Mouse (Mus musculus) lung, embryonic 14.5 days (tissue): ENCODE results near the gene Gm10644. TPM values are rescaled to one million over a fixed set of nuclear protein-coding genes. Genes with fewer than 3 reads are reported as not detected.

Source experiments
- ATAC-seq: fragments of 200-750 bp; cut with Nextera tagmentation; 2 replicates; pipeline ENCODE4 v1.8.0; 2017; ENCODE audit warnings: mild to moderate bottlenecking, moderate TSS enrichment, moderate library complexity; ENCODE audit not compliant: insufficient read depth
- DNase-seq: peaks from one replicate; pipeline ENCODE4 v3.0.0-alpha.2; 2015
- H3K27ac ChIP-seq: fragments of 300-500 bp; sonication (generic); 2 replicates; pipeline ENCODE4 v1.5.1; 2014; ENCODE audit warnings: low read depth, mild to moderate bottlenecking, moderate library complexity
- H3K27me3 ChIP-seq: fragments of 300-500 bp; sonication (generic); 2 replicates; pipeline ENCODE4 v1.6.1; 2014; ENCODE audit warnings: low read length, control low read depth; ENCODE audit not compliant: insufficient read depth
- H3K36me3 ChIP-seq: fragments of 300-500 bp; sonication (generic); 2 replicates; pipeline ENCODE4 v1.6.1; 2014; ENCODE audit warnings: control low read depth; ENCODE audit not compliant: insufficient read depth
- H3K4me1 ChIP-seq: fragments of 300-500 bp; sonication (generic); 2 replicates; pipeline ENCODE4 v1.6.1; 2014; ENCODE audit warnings: antibody characterized with exemption, control low read depth; ENCODE audit not compliant: insufficient read depth
- H3K4me2 ChIP-seq: fragments of 300-500 bp; sonication (generic); 2 replicates; pipeline ENCODE4 v1.6.1; 2014; ENCODE audit warnings: mild to moderate bottlenecking
- H3K4me3 ChIP-seq: fragments of 300-500 bp; sonication (generic); 2 replicates; pipeline ENCODE4 v1.5.1; 2014; ENCODE audit warnings: low read depth, low read length
- H3K9ac ChIP-seq: fragments of 300-500 bp; sonication (generic); 2 replicates; pipeline ENCODE4 v1.6.1; 2014
- H3K9me3 ChIP-seq: fragments of 300-500 bp; sonication (generic); 2 replicates; pipeline ENCODE4 v1.6.1; 2016; ENCODE audit warnings: low read depth, low read length, control low read depth
- CTCF ChIP-seq: IDR thresholded peaks from 2 replicates; pipeline ENCODE4 v1.5.1; 2016; ENCODE audit warnings: antibody characterized with exemption, low read depth
- WGBS: fragments of 180-500 bp; shearing (Covaris S2); extraction: QIAGEN DNeasy Blood & Tissue Kit; methylation state at CpG from one replicate; pipeline ENCODE4 v1.1.7; 2014; 5-methylcytosine and 5-hydroxymethylcytosine counted together
- polyA plus RNA-seq: library from polyadenylated mRNA; unstranded; fragments of >200 nt; fragmentation: Nextera tagmentation; extraction: Ambion mirVana; gene quantifications from 2 replicates; pipeline ENCODE4 v1.2.1, GENCODE M21; 2014

Gene Gm10644
- 0.50 and 0.64 TPM in 2 replicates for polyA plus RNA-seq

- peak; percentile 100 for ATAC-seq
- Histone ChIP-seq H3K4me3 (peak within 1 kb of the TSS; percentile 73), H3K9me3 (no peaks in the 10 kb centered on the region), H3K4me2 (peak within 1 kb of the TSS; percentile 92), H3K9ac (peak within 1 kb of the TSS; percentile 58), H3K27ac (0 out of 2 replicates have a peak within 1 kb of the TSS, but pooled peaks have one; percentile 12), H3K4me1 (peaks cover 9% of the 10 kb centered on the region), H3K27me3 (no peaks in the 10 kb centered on the region), H3K36me3 (0 out of 2 replicates have a peak, but pooled peaks cover under 1% of the 10 kb centered on the region)
- TF ChIP-seq CTCF = peak; percentile 91
- WGBS = under 1% methylated on average over 75 of the region's 75 CpGs
- DNase-seq = peak; percentile 100
Observed at GRCm38 (mm10) chr8:83955106-83955957, at the start of gene Gm10644, which contains the start of gene Asf1b. TSS of gene Gm10644 (minus strand) at chr8:83955205. TSS of gene Asf1b (plus strand) at chr8:83955507.

DNA sequence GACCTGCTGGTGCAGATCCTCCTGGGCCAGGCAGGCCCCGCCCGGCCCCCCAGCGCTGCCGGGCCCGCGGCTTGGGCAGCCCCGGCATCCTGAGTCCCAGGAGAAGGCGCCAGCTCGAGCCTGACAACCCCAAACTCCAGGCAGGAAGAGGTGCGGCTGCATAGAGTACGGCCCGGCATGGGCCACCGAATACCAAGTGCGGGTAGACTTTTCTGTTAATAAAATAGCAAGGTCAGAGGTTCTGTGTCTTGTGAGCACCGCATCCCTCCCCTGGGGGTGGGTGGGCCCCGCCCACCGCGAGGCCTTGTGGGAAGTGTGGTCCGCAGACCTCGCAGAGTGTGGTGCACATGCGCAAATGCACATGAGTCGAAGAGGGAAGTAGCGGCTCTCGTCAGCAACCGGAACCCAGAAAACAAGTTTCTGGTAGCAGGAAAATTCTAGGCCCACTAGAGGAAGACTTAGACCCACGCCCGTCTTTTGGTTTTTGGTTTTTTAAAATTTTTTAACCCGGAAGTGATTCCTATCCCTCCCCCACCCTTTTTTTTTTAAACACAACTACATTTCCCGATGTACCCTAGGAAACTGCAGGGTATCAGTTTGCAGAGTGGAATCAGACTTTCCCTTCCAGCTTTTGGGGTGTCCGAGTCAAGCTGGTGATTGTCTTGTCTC, 49.7 kb upstream of the Gm10644 start:
- Histone ChIP-seq H3K4me3 (peak overlapping the region; percentile 45), H3K9ac (peak overlapping the region; percentile 58), H3K27ac (peak overlapping the region; percentile 86), H3K4me1 (no peaks in the 10 kb centered on the region), H3K9me3 (no peaks in the 10 kb centered on the region), H3K27me3 (0 out of 2 replicates have a peak, but pooled peaks cover 3% of the 10 kb centered on the region), H3K36me3 (peaks cover 26% of the 10 kb centered on the region), H3K4me2 (peak overlapping the region; percentile 75)
- DNase-seq (peak; percentile 98), ATAC-seq (peak; percentile 80)
- under 1% methylated on average over 30 of the region's 30 CpGs for WGBS
- TF ChIP-seq CTCF = no peak

DNA sequence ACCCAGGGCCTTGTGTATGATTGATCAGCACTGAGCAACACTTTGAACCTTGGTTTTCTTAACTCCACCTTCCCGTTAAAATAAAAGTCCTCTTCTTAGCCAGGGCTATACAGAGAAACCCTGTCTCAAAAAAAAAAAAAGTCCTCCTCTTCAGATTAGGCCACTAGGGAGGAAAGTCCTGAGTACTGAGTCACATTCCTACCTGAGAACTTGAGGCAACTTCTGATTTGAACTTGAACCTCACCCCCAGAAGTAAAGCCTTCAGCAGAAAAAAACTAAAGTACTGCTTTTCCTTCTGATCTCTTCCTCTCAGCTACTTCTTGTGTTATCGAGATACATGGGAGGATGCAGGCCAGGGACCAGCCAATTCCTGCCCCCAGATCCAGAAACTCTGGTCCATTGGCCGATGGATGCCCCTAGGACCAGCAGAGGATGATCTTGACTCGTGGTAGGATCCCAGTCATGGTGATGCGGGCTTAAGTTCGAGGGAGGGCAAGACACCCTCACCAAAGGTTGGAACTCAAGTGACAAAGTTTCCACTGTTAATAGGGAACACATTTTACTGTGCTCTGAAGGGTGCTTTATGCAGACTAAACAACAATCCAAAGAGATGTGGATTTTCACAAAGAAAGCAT, 48.7 kb upstream of the Gm10644 start:
- Histone ChIP-seq H3K4me3 (peak overlapping the region; percentile 45), H3K27ac (0 out of 2 replicates have a peak overlapping the region, but pooled peaks have one; percentile 10), H3K9me3 (no peaks in the 10 kb centered on the region), H3K36me3 (peaks cover 34% of the 10 kb centered on the region), H3K4me1 (peaks cover 6% of the 10 kb centered on the region; the same call in 1 of the 2 replicates), H3K4me2 (peak overlapping the region; percentile 75), H3K9ac (peak overlapping the region; percentile 58; the same call in 1 of the 2 replicates), H3K27me3 (0 out of 2 replicates have a peak, but pooled peaks cover 3% of the 10 kb centered on the region)
- ATAC-seq = no peak
- no peak for DNase-seq
- no peak for TF ChIP-seq CTCF
- WGBS = 65% methylated on average over 6 of the region's 6 CpGs

DNA sequence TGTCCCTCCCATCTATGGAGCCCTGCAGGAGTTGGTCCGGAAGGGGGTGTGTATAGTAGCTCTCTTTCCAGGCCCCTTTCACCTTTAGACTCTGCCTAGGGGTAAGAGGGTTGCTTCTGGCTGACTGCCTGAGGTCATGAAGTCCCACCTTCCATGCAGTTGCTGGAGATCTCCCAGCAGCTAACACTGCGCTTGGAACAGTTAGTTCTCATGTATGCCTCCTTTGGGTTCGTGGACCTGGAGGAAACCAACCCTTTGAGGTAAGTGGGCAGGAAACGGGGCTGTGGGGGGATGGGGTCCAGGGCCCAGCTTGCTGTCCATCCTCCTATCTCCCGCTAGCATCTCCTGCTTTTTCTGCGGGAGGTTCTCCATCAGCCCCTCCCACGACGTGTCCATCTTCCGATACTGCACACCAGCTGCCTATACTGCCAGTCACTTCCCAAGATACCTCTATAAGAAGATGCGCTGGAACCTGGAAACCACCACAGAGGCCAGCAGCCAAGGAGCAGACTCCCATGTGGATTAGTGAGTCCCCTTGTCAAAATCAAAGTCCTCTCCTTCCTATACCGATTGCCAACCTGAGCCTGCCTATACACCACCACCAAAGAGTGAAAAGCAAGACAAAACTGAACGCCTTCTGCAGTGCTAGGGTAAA, 48.1 kb upstream of the Gm10644 start:
- Histone ChIP-seq H3K27me3 (0 out of 2 replicates have a peak, but pooled peaks cover 3% of the 10 kb centered on the region), H3K4me2 (no peak overlapping the region), H3K36me3 (peaks cover 34% of the 10 kb centered on the region), H3K9ac (no peak overlapping the region), H3K4me1 (peaks cover 6% of the 10 kb centered on the region; the same call in 1 of the 2 replicates), H3K4me3 (no peak overlapping the region), H3K9me3 (no peaks in the 10 kb centered on the region), H3K27ac (no peak overlapping the region)
- ATAC-seq (no peak), DNase-seq (no peak)
- WGBS = 69% methylated on average over 12 of the region's 12 CpGs
- no peak for TF ChIP-seq CTCF

DNA sequence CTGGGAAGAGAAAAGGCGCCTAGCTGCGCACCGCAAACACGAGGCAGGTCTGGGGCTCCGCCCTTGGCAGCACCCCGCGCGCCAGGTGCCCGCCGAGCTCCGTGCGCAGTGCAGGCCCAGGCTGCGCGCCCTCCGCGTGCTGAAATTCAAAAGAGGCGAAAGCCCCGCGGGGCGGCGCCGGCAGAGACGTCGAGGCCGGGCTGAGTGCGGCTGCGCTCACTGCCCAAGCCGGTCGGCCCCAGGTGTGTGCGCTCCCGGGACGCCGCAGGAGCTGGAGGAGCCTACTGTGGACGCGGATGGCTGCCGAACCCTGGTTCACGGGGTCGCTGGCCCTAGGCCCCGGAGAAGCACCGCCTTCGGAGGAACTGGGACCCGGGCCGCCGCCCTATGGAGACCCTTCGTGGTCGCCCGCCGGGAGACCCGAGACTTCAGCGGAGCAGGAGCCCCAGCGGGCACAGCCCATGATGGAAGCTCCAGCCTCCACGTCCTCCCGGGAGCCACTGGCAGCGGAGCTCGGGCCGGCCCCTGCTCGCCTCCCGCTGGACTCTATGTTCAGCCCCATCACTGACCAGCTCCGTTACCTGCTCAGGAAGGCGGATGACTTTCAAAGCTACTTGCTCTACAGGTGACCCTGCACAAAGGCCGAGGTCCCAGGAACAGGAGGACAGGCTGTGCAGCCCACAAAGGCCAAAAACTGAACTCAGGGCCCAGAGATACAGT, 46.4 kb upstream of the Gm10644 start, which contains the start of gene 1700067K01Rik:
Gene 1700067K01Rik, plus strand, starts transcription at position 222 of the 720 bp plus-strand sequence.
- no peak for TF ChIP-seq CTCF

GRCm38 (mm10) chr8:83999825-84000224, 44.8 kb upstream of the Gm10644 start:
- no peaks in the 10 kb centered on the region for H3K9me3 ChIP-seq
- H3K27ac ChIP-seq = no peak overlapping the region
- ATAC-seq (no peak), DNase-seq (no peak)
- H3K4me2 ChIP-seq = peak overlapping the region; percentile 89; the same call in 1 of the 2 replicates
- H3K4me3 ChIP-seq = peak overlapping the region; percentile 85
- peaks cover 6% of the 10 kb centered on the region for H3K4me1 ChIP-seq
- no peak overlapping the region; the same call in 1 of the 2 replicates for H3K9ac ChIP-seq
- no peak for TF ChIP-seq CTCF
- 0 out of 2 replicates have a peak, but pooled peaks cover 3% of the 10 kb centered on the region for H3K27me3 ChIP-seq
- peaks cover 39% of the 10 kb centered on the region for H3K36me3 ChIP-seq
- 84% methylated on average over 2 of the region's 2 CpGs for WGBS

More for the DNA sequence above, 46.4 kb upstream of the Gm10644 start, which contains the start of gene 1700067K01Rik:
- peak within 1 kb of the TSS; percentile 35 for H3K4me2 ChIP-seq
- peak; percentile 35 for DNase-seq
- 36% methylated on average over 61 of the region's 61 CpGs for WGBS
- H3K27me3 ChIP-seq = 0 out of 2 replicates have a peak, but pooled peaks cover 3% of the 10 kb centered on the region
- no peak for ATAC-seq
- H3K4me1 ChIP-seq = peaks cover 6% of the 10 kb centered on the region; the same call in 1 of the 2 replicates
- no peak within 1 kb of the TSS; the same call in 1 of the 2 replicates for H3K9ac ChIP-seq
- H3K27ac ChIP-seq = 0 out of 2 replicates have a peak within 1 kb of the TSS, but pooled peaks have one; percentile 24
- H3K4me3 ChIP-seq = 0 out of 2 replicates have a peak within 1 kb of the TSS, but pooled peaks have one; percentile 17
- peaks cover 34% of the 10 kb centered on the region for H3K36me3 ChIP-seq
- no peaks in the 10 kb centered on the region for H3K9me3 ChIP-seq
